Mouse (Mus musculus): ENCODE data around the gene Snap29. TPM values are rescaled to one million over a fixed set of nuclear protein-coding genes. Genes with fewer than 3 reads are reported as not detected.

Gene Snap29
- polyA plus RNA-seq (2012; rRNA removed) = 9.4 and 10.1 TPM in 2 replicates

GRCm38 (mm10) chr16:17405736-17406443 lies at the start of gene Snap29, which contains the start of gene Pi4ka:
Snap29 (plus strand) TSS chr16:17405986.
Pi4ka (minus strand) TSS chr16:17406314.
- Histone ChIP-seq H3K4me3 (replicated peaks; ENCODE audit: insufficient read depth, low read depth, low read length) (peak within 1 kb of the TSS; percentile 97), H3K27me3 (ENCODE audit: control insufficient read depth, insufficient read depth, low read length) (no peaks in the 10 kb centered on the region), H3K27ac (ENCODE audit: insufficient read depth, low read length) (peak within 1 kb of the TSS; percentile 88), H3K4me1 (ENCODE audit: control insufficient read depth, insufficient read depth, low read length) (peaks cover 11% of the 10 kb centered on the region; the same call in 1 of the 2 replicates)
- DNase-seq = peak; percentile 100
- WGBS = under 1% methylated on average over 67 of the region's 69 CpGs
- TF ChIP-seq CTCF (IDR thresholded peaks at IDR 0.05; ENCODE audit: borderline replicate concordance, insufficient read depth, low read depth, low read length) = no peak
- peak; percentile 60; the same call in 1 of the 2 replicates for TF ChIP-seq POLR2A (IDR thresholded peaks at IDR 0.05; ENCODE audit: borderline replicate concordance, insufficient read depth, low read length)

GRCm38 (mm10) chr16:17356031-17356430 lies 49.8 kb upstream of the Snap29 start:
- WGBS = 83% methylated on average over 6 of the region's 6 CpGs
- Histone ChIP-seq H3K4me1 (ENCODE audit: control insufficient read depth, insufficient read depth, low read length) (no peaks in the 10 kb centered on the region), H3K27me3 (ENCODE audit: control insufficient read depth, insufficient read depth, low read length) (no peaks in the 10 kb centered on the region), H3K27ac (ENCODE audit: insufficient read depth, low read length) (no peak overlapping the region), H3K4me3 (replicated peaks; ENCODE audit: insufficient read depth, low read depth, low read length) (no peak overlapping the region)
- TF ChIP-seq POLR2A (IDR thresholded peaks at IDR 0.05; ENCODE audit: borderline replicate concordance, insufficient read depth, low read length) (no peak), CTCF (IDR thresholded peaks at IDR 0.05; ENCODE audit: borderline replicate concordance, insufficient read depth, low read depth, low read length) (no peak)
- no peak for DNase-seq

- TF ChIP-seq CTCF (IDR thresholded peaks at IDR 0.05; ENCODE audit: borderline replicate concordance, insufficient read depth, low read depth, low read length) = no peak
- no peak for TF ChIP-seq POLR2A (IDR thresholded peaks at IDR 0.05; ENCODE audit: borderline replicate concordance, insufficient read depth, low read length)
- H3K4me3 ChIP-seq (replicated peaks; ENCODE audit: insufficient read depth, low read depth, low read length) = no peak overlapping the region
- no peak overlapping the region for H3K27ac ChIP-seq (ENCODE audit: insufficient read depth, low read length)
- 88% methylated on average over 4 of the region's 4 CpGs for WGBS
- no peaks in the 10 kb centered on the region for H3K27me3 ChIP-seq (ENCODE audit: control insufficient read depth, insufficient read depth, low read length)
- H3K4me1 ChIP-seq (ENCODE audit: control insufficient read depth, insufficient read depth, low read length) = no peaks in the 10 kb centered on the region
- no peak for DNase-seq
These were observed 47.0 kb upstream of the Snap29 start for GRCm38 (mm10) chr16:17358787-17359186.

- no peaks in the 10 kb centered on the region for H3K4me1 ChIP-seq (ENCODE audit: control insufficient read depth, insufficient read depth, low read length)
- TF ChIP-seq CTCF (IDR thresholded peaks at IDR 0.05; ENCODE audit: borderline replicate concordance, insufficient read depth, low read depth, low read length) (no peak), POLR2A (IDR thresholded peaks at IDR 0.05; ENCODE audit: borderline replicate concordance, insufficient read depth, low read length) (no peak)
- H3K27ac ChIP-seq (ENCODE audit: insufficient read depth, low read length) = no peak overlapping the region
- no peak for DNase-seq
- H3K27me3 ChIP-seq (ENCODE audit: control insufficient read depth, insufficient read depth, low read length) = no peaks in the 10 kb centered on the region
- H3K4me3 ChIP-seq (replicated peaks; ENCODE audit: insufficient read depth, low read depth, low read length) = no peak overlapping the region
- 93% methylated on average over 4 of the region's 4 CpGs for WGBS
These were observed 23.5 kb upstream of the Snap29 start for GRCm38 (mm10) chr16:17382306-17382705.

GRCm38 (mm10) chr16:17383594-17384326 lies 22.0 kb upstream of the Snap29 start:
- no peaks in the 10 kb centered on the region for H3K27me3 ChIP-seq (ENCODE audit: control insufficient read depth, insufficient read depth, low read length)
- no peak for DNase-seq
- H3K4me3 ChIP-seq (replicated peaks; ENCODE audit: insufficient read depth, low read depth, low read length) = no peak overlapping the region
- no peak for TF ChIP-seq POLR2A (IDR thresholded peaks at IDR 0.05; ENCODE audit: borderline replicate concordance, insufficient read depth, low read length)
- TF ChIP-seq CTCF (IDR thresholded peaks at IDR 0.05; ENCODE audit: borderline replicate concordance, insufficient read depth, low read depth, low read length) = no peak
- H3K4me1 ChIP-seq (ENCODE audit: control insufficient read depth, insufficient read depth, low read length) = no peaks in the 10 kb centered on the region
- H3K27ac ChIP-seq (ENCODE audit: insufficient read depth, low read length) = no peak overlapping the region
- WGBS = 90% methylated on average over 2 of the region's 2 CpGs

GRCm38 (mm10) chr16:17392784-17393183 lies 13.0 kb upstream of the Snap29 start:
- DNase-seq = peak in 1 of 2 experiments; percentile 13
- no peak for TF ChIP-seq POLR2A (IDR thresholded peaks at IDR 0.05; ENCODE audit: borderline replicate concordance, insufficient read depth, low read length)
- TF ChIP-seq CTCF (IDR thresholded peaks at IDR 0.05; ENCODE audit: borderline replicate concordance, insufficient read depth, low read depth, low read length) = no peak
- no peaks in the 10 kb centered on the region for H3K27me3 ChIP-seq (ENCODE audit: control insufficient read depth, insufficient read depth, low read length)
- peaks cover 2% of the 10 kb centered on the region; the same call in 1 of the 2 replicates for H3K4me1 ChIP-seq (ENCODE audit: control insufficient read depth, insufficient read depth, low read length)
- H3K27ac ChIP-seq (ENCODE audit: insufficient read depth, low read length) = no peak overlapping the region
- H3K4me3 ChIP-seq (replicated peaks; ENCODE audit: insufficient read depth, low read depth, low read length) = no peak overlapping the region
- WGBS = 66% methylated on average over 4 of the region's 4 CpGs

GRCm38 (mm10) chr16:17402855-17403254 lies 2.9 kb upstream of the Snap29 start:
- H3K4me1 ChIP-seq (ENCODE audit: control insufficient read depth, insufficient read depth, low read length) = peaks cover 11% of the 10 kb centered on the region; the same call in 1 of the 2 replicates
- no peak for TF ChIP-seq POLR2A (IDR thresholded peaks at IDR 0.05; ENCODE audit: borderline replicate concordance, insufficient read depth, low read length)
- TF ChIP-seq CTCF (IDR thresholded peaks at IDR 0.05; ENCODE audit: borderline replicate concordance, insufficient read depth, low read depth, low read length) = peak; percentile 38; the same call in 1 of the 2 replicates
- no peaks in the 10 kb centered on the region for H3K27me3 ChIP-seq (ENCODE audit: control insufficient read depth, insufficient read depth, low read length)
- DNase-seq = peak in 1 of 2 experiments; percentile 25
- H3K4me3 ChIP-seq (replicated peaks; ENCODE audit: insufficient read depth, low read depth, low read length) = no peak overlapping the region
- WGBS = 74% methylated on average over 1 of the region's 1 CpGs
- no peak overlapping the region for H3K27ac ChIP-seq (ENCODE audit: insufficient read depth, low read length)
